Mouse (Mus musculus) intestine, embryonic 15.5 days (tissue): ENCODE measurements at regions not wholly inside any gene's neighbourhood (a gene's known extent, or its start where the extent isn't known, plus 50 kb on each side); places are given as distances from the start of the nearest gene placed in this dataset.

Experiments
- ATAC-seq: fragments of 200-750 bp; cut with Nextera tagmentation; 2 replicates; pipeline ENCODE4 v1.8.0; 2017; ENCODE audit warnings: moderate TSS enrichment, moderate library complexity
- H3K27ac ChIP-seq: fragments of 300-500 bp; sonication (generic); 2 replicates; pipeline ENCODE4 v1.5.1; 2015; ENCODE audit warnings: mild to moderate bottlenecking, inconsistent platforms
- H3K27me3 ChIP-seq: fragments of 300-500 bp; sonication (generic); replicated peaks from 2 replicates; pipeline ENCODE4 v1.6.1; 2015; ENCODE audit warnings: inconsistent platforms
- H3K36me3 ChIP-seq: fragments of 300-500 bp; sonication (generic); 2 replicates; pipeline ENCODE4 v1.6.1; 2015; ENCODE audit warnings: inconsistent platforms
- H3K4me1 ChIP-seq: fragments of 300-500 bp; sonication (generic); replicated peaks from 2 replicates; pipeline ENCODE4 v1.6.1; 2015; ENCODE audit warnings: inconsistent platforms
- H3K4me2 ChIP-seq: fragments of 300-500 bp; sonication (generic); replicated peaks from 2 replicates; pipeline ENCODE4 v1.6.1; 2015; ENCODE audit warnings: mild to moderate bottlenecking, inconsistent platforms
- H3K4me3 ChIP-seq: fragments of 300-500 bp; sonication (generic); replicated peaks from 2 replicates; pipeline ENCODE4 v1.5.1; 2015; ENCODE audit warnings: inconsistent platforms
- H3K9ac ChIP-seq: fragments of 300-500 bp; sonication (generic); 2 replicates; pipeline ENCODE4 v1.6.1; 2015; ENCODE audit warnings: inconsistent platforms
- H3K9me3 ChIP-seq: fragments of 300-500 bp; sonication (generic); 2 replicates; pipeline ENCODE4 v1.6.1; 2016; ENCODE audit warnings: inconsistent platforms
- WGBS: fragments of 180-500 bp; shearing (Covaris S2); methylation state at CpG from one replicate; pipeline ENCODE4 v1.1.7; 2015; 5-methylcytosine and 5-hydroxymethylcytosine counted together

DNA sequence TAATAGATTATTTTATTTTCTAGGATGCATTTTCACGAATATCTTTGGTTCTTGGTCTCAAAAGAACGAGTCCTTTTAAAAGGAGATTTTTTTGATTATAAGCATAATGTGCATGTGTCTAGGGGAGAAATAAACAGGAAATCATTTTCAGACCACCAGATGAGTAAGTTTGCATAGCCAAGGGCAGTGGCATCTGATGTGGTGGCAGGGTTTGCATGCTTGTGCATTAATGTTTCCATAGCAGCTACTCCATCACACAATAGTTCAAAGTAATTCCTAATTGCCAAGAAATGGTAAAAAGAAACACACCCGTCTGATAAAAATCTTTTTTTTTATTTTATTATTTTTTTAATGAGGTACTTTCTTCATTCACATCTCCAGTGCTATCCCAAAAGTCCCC, 182.3 kb downstream of the Gnai1 start:
- H3K9ac ChIP-seq, result no peak overlapping the region
- H3K36me3 ChIP-seq, result no peaks in the 10 kb centered on the region
- H3K4me3 ChIP-seq, result no peak overlapping the region
- WGBS, result 81% methylated on average over 3 of the region's 3 CpGs
- H3K27ac ChIP-seq, result no peak overlapping the region
- no peak overlapping the region for H3K4me2 ChIP-seq
- no peak for ATAC-seq
- H3K9me3 ChIP-seq, result no peaks in the 10 kb centered on the region
- H3K4me1 ChIP-seq, result no peaks in the 10 kb centered on the region
- H3K27me3 ChIP-seq, result no peaks in the 10 kb centered on the region

DNA sequence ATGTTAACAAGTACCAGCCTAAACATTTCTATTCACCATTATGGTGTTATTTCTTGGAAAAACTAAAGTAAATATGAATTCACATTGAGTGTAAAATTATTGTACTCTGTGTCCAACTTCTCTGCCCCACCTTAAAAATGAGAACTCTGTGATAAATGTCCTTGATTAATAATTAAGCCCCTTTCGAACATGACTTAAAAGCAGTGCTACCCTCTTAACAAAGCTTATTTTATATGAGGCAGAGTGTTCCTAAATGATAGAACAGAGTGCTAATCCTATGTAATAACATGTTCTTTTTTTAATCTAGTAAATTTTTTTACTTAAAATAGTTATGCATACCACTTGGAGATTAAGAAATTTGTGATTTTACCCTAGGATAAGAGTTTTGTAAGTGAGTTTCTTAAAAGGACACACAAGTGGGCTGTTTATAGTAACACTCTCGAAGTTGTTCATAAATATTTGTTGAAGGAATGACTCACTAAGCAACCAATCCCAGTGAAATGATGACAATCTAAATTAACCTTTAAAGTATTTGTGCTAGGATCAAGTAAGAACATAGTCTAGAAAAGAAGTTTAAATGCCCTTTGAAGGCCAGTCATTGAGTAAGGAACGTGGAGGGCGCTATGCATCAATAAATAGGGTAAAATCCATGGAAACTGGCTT, 148.6 kb downstream of the Gnai1 start:
- Histone ChIP-seq H3K4me2 (no peak overlapping the region), H3K27me3 (no peaks in the 10 kb centered on the region), H3K4me3 (no peak overlapping the region), H3K9me3 (no peaks in the 10 kb centered on the region), H3K4me1 (no peaks in the 10 kb centered on the region), H3K27ac (no peak overlapping the region), H3K9ac (no peak overlapping the region), H3K36me3 (no peaks in the 10 kb centered on the region)
- 49% methylated on average over 4 of the region's 4 CpGs for WGBS
- ATAC-seq, result peak; percentile 34; the same call in 1 of the 2 replicates
